Mouse (Mus musculus): Measurements from ENCODE around the gene Cotl1. TPM values are rescaled to one million over a fixed set of nuclear protein-coding genes. Genes with fewer than 3 reads are reported as not detected.

Gene Cotl1
- polyA plus RNA-seq (2015; fragmentation: Nextera tagmentation; extraction: Ambion mirVana) = 119 and 135 TPM in 2 replicates

DNA sequence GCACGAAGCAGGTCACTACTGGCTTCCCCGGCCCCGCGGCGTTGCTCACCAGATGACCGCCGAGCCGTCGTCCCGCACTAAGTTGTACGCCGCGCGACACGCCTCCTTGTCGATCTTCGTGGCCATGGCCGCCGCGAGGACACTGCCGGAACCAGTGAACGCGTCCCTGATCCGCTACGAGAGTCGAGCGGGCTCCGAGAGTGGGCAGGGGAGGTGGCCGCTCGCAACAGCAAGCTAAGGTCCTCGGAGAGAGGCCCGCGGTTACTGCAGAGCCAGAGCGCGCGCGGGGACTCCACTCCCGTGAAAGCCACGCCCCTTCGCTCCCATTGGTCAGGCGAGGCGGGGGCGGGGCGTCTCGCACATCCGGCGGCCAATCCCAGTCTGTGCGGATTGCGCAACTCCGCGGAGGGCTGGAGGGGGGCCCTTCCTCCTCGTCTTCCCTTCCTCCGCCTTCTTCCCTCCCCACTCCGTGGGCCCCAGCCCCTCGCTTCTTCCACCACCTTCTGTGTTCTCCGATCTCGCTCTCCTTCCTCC lies at the start of gene Cotl1:
Gene Cotl1 (minus strand): TSS at position 270 of the 534 bp plus-strand sequence.
- ATAC-seq (ENCODE audit: insufficient read depth, low FRiP score, low read depth) = peak; percentile 91
- Histone ChIP-seq H3K27me3 (replicated peaks) (no peaks in the 10 kb centered on the region), H3K36me3 (no peaks in the 10 kb centered on the region), H3K9me3 (no peaks in the 10 kb centered on the region), H3K4me2 (peak within 1 kb of the TSS; percentile 82), H3K4me3 (replicated peaks) (peak within 1 kb of the TSS; percentile 72), H3K27ac (peak within 1 kb of the TSS; percentile 89), H3K9ac (peak within 1 kb of the TSS; percentile 73), H3K4me1 (peaks cover 42% of the 10 kb centered on the region)
- 0% methylated on average over 57 of the region's 57 CpGs for WGBS

DNA sequence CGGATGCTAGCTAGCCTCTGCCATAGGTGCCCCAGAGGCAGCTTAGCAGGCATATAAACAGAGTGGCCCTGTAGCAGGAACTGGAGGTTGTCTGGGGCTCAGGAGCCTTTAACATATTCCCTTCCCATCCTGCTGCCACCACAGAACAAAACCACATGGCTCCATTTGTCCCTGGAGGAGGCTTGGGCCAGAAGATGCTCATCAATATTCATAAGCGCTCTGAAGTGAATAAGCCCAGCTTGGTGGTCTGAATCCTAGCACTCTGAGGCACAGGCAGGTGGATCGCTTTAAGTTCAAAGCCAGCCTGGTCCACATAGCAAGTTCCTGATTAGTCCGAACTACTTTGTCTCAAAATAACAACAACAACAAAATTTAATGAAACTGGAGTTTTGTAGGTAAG lies 47.7 kb upstream of the Cotl1 start:
- H3K9me3 ChIP-seq = no peaks in the 10 kb centered on the region
- ATAC-seq (ENCODE audit: insufficient read depth, low FRiP score, low read depth) = no peak
- no peak overlapping the region for H3K27ac ChIP-seq
- WGBS = 69% methylated on average over 4 of the region's 4 CpGs
- H3K36me3 ChIP-seq = no peaks in the 10 kb centered on the region
- no peak overlapping the region for H3K4me3 ChIP-seq (replicated peaks)
- no peak overlapping the region for H3K9ac ChIP-seq
- no peak overlapping the region for H3K4me2 ChIP-seq
- H3K4me1 ChIP-seq = peaks cover 9% of the 10 kb centered on the region
- no peaks in the 10 kb centered on the region for H3K27me3 ChIP-seq (replicated peaks)

DNA sequence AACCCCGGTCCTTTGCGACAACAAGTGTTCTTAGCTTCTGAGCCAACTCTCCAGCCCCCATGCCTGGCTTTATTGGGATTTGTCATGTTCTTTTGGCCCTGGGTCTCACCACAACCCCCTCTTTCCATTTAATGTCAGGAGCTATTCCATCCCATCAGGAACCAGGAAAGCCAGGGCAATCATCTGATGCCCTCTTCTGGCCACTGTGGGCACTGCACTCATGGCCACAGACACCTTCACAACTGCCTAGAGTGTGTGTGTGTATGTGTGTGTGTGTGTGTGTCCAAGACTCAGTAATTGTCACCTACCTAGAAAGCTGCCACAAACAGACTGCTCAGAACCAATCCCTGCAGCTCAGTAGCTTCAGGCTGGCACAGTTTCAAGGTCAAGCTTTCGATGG lies 46.8 kb upstream of the Cotl1 start:
- no peak for ATAC-seq (ENCODE audit: insufficient read depth, low FRiP score, low read depth)
- Histone ChIP-seq H3K36me3 (no peaks in the 10 kb centered on the region), H3K4me3 (replicated peaks) (no peak overlapping the region), H3K4me2 (no peak overlapping the region), H3K9me3 (no peaks in the 10 kb centered on the region), H3K27me3 (replicated peaks) (no peaks in the 10 kb centered on the region), H3K27ac (no peak overlapping the region), H3K9ac (no peak overlapping the region), H3K4me1 (peaks cover 9% of the 10 kb centered on the region)
- 89% methylated on average over 3 of the region's 3 CpGs for WGBS

DNA sequence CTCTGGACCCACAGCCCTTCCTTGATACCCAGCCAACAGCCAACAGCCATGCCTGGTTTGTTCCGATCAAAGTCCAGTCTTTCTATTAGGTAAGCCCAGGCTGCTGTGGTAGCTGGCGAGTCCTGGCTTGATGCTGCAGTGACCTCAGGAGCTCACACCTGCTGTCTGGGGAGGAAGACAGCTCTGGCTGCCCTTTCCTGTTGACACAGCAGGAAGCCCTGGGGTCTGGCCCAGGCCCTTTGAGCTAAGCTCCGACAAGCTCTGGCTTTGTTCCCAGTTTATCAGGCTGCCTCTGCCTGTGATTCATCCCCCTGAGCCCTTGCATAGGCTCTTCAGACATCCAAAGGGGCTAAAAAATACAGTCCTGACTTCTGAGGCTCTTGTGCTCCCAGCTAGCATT lies 45.3 kb upstream of the Cotl1 start:
- WGBS = 36% methylated on average over 3 of the region's 3 CpGs
- H3K4me3 ChIP-seq (replicated peaks) = no peak overlapping the region

DNA sequence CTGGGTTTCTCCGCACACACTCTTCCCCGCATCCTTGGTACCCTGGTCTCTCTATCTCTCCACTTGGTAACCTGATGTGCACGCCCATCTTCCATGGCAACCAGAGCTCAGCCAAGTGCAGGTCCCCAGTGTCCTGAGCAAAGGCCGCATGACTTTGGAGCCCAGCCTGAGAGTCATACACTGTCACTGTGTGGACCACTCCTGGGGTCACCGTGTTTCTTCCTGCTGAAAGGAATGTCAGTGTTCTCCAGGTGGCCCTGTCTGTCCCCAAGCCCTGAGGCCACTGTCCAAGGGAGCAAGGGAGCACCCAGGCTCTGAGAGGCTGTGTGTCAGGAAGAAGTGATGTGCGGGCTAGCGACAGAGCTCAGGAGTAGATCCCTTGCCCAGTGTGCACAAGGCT lies 42.9 kb upstream of the Cotl1 start:
- no peaks in the 10 kb centered on the region for H3K9me3 ChIP-seq
- no peak overlapping the region for H3K4me2 ChIP-seq
- no peak overlapping the region for H3K4me3 ChIP-seq (replicated peaks)
- H3K27me3 ChIP-seq (replicated peaks) = no peaks in the 10 kb centered on the region
- 92% methylated on average over 7 of the region's 7 CpGs for WGBS
- no peak overlapping the region for H3K9ac ChIP-seq
- no peak overlapping the region for H3K27ac ChIP-seq
- H3K4me1 ChIP-seq = peaks cover 9% of the 10 kb centered on the region
- no peaks in the 10 kb centered on the region for H3K36me3 ChIP-seq
- ATAC-seq (ENCODE audit: insufficient read depth, low FRiP score, low read depth) = no peak

More for the DNA sequence above, 45.3 kb upstream of the Cotl1 start:
- 0 out of 2 replicates have a peak overlapping the region, but pooled peaks have one; percentile 3 for H3K4me2 ChIP-seq
- ATAC-seq (ENCODE audit: insufficient read depth, low FRiP score, low read depth) = peak; percentile 87
- peaks cover 9% of the 10 kb centered on the region for H3K4me1 ChIP-seq
- no peaks in the 10 kb centered on the region for H3K36me3 ChIP-seq
- H3K9me3 ChIP-seq = no peaks in the 10 kb centered on the region
- peak overlapping the region; percentile 64 for H3K27ac ChIP-seq
- no peaks in the 10 kb centered on the region for H3K27me3 ChIP-seq (replicated peaks)
- H3K9ac ChIP-seq = no peak overlapping the region

DNA sequence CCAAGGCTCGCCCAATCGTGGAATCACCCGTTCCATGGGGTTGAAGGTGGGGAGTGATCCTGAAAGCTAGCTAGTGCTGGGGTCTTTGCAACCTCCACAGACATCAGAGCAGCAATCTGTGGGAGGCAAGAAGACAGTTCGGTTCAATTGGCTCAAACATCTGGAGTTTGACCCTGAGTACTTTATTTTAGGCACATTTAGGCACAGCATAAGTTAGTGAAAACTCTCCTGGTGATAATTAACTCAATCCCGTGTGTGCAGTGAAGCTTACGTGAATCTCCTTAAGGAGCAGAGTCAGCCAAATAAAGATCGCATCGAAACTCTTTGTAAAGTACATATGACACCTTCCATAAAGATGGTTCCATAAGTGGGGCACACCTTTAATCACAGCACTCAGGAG lies 41.6 kb upstream of the Cotl1 start:
- Histone ChIP-seq H3K9ac (no peak overlapping the region), H3K9me3 (no peaks in the 10 kb centered on the region), H3K36me3 (no peaks in the 10 kb centered on the region), H3K27ac (no peak overlapping the region), H3K4me3 (replicated peaks) (no peak overlapping the region), H3K4me2 (no peak overlapping the region), H3K4me1 (peaks cover 9% of the 10 kb centered on the region), H3K27me3 (replicated peaks) (no peaks in the 10 kb centered on the region)
- 76% methylated on average over 8 of the region's 8 CpGs for WGBS
- ATAC-seq (ENCODE audit: insufficient read depth, low FRiP score, low read depth) = no peak

DNA sequence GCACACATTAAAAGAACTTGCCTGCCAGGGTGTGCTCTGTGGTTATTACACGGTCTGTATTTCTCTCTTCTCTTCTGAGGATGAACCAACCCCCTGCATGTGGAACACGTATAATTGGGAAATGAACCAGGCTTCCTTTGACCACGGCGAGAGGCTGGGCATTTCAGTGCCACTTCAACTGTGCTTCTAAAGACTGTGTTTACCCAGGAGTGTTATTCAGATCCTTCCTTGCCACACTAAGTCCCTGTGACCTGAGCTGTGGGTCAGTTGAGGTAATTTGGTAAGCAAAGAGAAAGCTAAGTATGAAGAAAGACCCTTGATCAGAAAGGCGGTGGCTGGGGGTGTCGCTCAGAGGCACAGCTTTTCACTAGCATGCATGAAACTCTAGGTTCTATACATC lies 41.0 kb upstream of the Cotl1 start:
- no peak overlapping the region for H3K4me3 ChIP-seq (replicated peaks)
- no peak overlapping the region for H3K27ac ChIP-seq
- no peak overlapping the region for H3K4me2 ChIP-seq
- no peak for ATAC-seq (ENCODE audit: insufficient read depth, low FRiP score, low read depth)
- no peaks in the 10 kb centered on the region for H3K27me3 ChIP-seq (replicated peaks)
- H3K36me3 ChIP-seq = no peaks in the 10 kb centered on the region
- 74% methylated on average over 6 of the region's 6 CpGs for WGBS
- no peak overlapping the region for H3K9ac ChIP-seq
- no peaks in the 10 kb centered on the region for H3K9me3 ChIP-seq
- peaks cover 9% of the 10 kb centered on the region for H3K4me1 ChIP-seq

DNA sequence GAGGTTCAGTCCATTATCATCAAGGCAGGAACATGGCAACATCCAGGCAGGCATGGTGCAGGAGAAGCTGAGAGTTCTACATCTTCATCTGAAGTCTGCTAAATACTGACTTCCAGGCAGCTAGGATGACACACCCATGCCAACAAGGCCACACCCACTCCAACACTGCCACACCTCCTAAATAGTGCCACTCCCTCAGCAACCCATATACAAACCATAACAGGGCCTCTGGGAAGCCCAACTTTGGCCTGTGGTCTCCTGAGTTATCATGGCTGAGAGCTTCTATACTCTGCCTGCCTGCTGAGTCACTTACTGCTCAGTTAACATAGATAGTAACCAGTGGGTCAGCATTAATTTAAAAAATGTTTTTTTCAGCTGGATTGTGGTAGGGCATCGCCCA lies 32.8 kb upstream of the Cotl1 start:
- 0 out of 2 replicates have a peak, but pooled peaks cover 3% of the 10 kb centered on the region for H3K9me3 ChIP-seq
- no peak; the same call in 1 of the 2 replicates for ATAC-seq (ENCODE audit: insufficient read depth, low FRiP score, low read depth)
- no peak overlapping the region for H3K4me2 ChIP-seq
- whole genome bisulfite sequencing = 94% methylated on average over 1 of the region's 1 CpGs
- H3K36me3 ChIP-seq = peaks cover 31% of the 10 kb centered on the region
- H3K27ac ChIP-seq = no peak overlapping the region
- H3K9ac ChIP-seq = no peak overlapping the region
- no peak overlapping the region for H3K4me3 ChIP-seq (replicated peaks)
- no peaks in the 10 kb centered on the region for H3K4me1 ChIP-seq
- no peaks in the 10 kb centered on the region for H3K27me3 ChIP-seq (replicated peaks)

DNA sequence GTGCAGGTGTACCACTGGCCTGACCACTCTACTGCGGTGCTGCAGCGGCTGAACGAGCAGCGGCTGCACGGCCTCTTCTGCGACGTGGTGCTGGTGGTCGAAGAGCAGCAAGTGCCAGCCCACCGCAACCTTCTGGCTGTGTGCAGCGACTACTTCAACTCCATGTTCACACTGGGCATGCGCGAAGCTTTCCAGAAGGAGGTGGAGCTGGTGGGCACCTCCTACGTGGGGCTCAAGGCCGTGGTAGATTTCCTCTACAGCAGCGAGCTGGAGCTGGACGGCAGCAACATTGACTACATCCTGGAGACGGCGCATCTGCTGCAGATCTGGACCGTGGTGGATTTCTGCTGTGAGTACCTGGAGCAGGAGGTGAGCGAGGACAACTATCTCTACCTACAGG lies 29.3 kb upstream of the Cotl1 start:
- Histone ChIP-seq H3K9me3 (0 out of 2 replicates have a peak, but pooled peaks cover 3% of the 10 kb centered on the region), H3K27ac (no peak overlapping the region), H3K36me3 (peaks cover 31% of the 10 kb centered on the region), H3K27me3 (replicated peaks) (no peaks in the 10 kb centered on the region), H3K4me2 (no peak overlapping the region), H3K4me3 (replicated peaks) (no peak overlapping the region), H3K9ac (no peak overlapping the region), H3K4me1 (no peaks in the 10 kb centered on the region)
- 82% methylated on average over 20 of the region's 20 CpGs for whole genome bisulfite sequencing
- ATAC-seq (ENCODE audit: insufficient read depth, low FRiP score, low read depth) = no peak

DNA sequence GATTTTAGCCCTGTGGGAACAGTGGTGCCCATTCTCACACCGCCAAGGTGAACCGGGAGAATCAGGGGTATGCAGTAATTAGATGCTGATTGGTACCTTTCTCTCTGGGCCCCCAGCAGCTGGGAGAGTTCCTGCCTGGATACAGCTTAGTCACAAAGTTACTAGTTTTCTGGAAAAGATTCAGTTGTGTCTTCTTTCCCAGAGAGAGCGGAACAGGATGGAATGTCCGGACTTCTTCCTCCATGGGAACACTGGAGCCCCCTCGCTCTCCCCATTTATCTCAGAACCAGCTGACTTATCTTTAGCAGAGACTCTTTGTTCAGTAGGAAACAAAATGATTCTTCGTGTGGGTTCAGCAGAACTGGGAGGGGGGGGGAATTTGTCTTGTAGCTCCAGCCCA lies 22.4 kb upstream of the Cotl1 start:
- no peaks in the 10 kb centered on the region for H3K27me3 ChIP-seq (replicated peaks)
- WGBS = 5% methylated on average over 6 of the region's 6 CpGs
- ATAC-seq (ENCODE audit: insufficient read depth, low FRiP score, low read depth) = no peak
- no peaks in the 10 kb centered on the region for H3K36me3 ChIP-seq
- H3K9me3 ChIP-seq = no peaks in the 10 kb centered on the region
- peak overlapping the region; percentile 91 for H3K4me2 ChIP-seq
- H3K4me1 ChIP-seq = peaks cover 10% of the 10 kb centered on the region; the same call in 1 of the 2 replicates
- peak overlapping the region; percentile 63; the same call in 1 of the 2 replicates for H3K9ac ChIP-seq
- peak overlapping the region; percentile 81 for H3K4me3 ChIP-seq (replicated peaks)
- peak overlapping the region; percentile 77 for H3K27ac ChIP-seq

DNA sequence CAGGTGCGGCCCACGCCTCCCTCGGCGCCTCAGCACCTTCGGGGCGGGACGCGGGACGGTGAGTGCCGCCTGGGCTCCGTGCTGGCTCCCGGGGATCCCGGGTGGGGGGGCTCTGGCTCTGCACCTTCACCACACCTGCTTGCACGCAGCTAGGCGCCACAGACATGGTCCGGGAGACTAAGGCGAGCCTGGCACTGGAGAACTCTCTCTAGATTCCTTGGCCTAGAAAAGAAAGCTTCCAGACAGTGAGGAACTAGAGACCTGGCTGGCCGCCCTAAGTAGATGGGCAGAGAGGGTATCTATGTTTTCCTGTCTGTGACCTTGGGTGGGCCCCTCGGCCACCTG lies 22.0 kb upstream of the Cotl1 start:
- ATAC-seq (ENCODE audit: insufficient read depth, low FRiP score, low read depth) = peak; percentile 59

DNA sequence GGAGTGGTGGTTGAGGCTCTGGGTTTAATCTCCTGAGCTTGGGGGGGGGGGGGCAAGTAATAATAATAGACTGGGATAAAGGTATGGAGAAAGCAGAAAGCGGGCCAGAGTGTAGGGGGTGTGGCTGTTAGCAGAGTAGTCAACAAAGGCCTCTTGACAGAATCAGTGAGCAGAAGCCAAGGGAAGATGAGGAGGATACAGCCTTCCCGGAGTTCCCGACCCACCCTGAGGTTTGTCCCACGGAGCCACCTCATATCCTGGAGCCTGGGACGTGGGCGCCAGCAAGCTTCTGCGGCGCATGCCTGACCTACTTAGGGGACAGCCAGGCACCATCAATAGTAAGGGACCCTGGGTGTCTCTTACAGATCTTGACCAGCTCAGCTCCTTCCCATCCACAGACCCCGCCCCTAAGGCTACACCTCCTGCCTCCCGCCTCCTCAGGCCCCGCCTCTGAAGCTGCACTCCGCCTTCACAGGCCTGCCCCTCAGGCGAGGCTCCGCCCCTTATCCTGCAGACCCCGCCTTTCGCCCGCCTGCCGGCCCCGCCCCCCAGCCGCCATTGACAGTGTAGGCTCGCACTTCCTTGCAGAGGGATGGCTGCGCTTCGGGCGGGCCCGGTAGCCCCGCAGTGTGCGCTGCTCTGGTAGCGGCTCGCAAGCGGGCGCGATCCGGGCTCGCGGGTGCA lies 21.5 kb upstream of the Cotl1 start, which contains the start of gene Klhl36:
Gene Klhl36 (plus strand): TSS at position 561 of the 684 bp plus-strand sequence.
- Histone ChIP-seq H3K4me1 (peaks cover 10% of the 10 kb centered on the region; the same call in 1 of the 2 replicates), H3K36me3 (no peaks in the 10 kb centered on the region), H3K9me3 (no peaks in the 10 kb centered on the region), H3K27ac (peak within 1 kb of the TSS; percentile 77), H3K9ac (peak within 1 kb of the TSS; percentile 63; the same call in 1 of the 2 replicates), H3K27me3 (replicated peaks) (no peaks in the 10 kb centered on the region), H3K4me3 (replicated peaks) (peak within 1 kb of the TSS; percentile 81), H3K4me2 (peak within 1 kb of the TSS; percentile 91)
- WGBS = 1% methylated on average over 35 of the region's 35 CpGs
- peak; percentile 95 for ATAC-seq (ENCODE audit: insufficient read depth, low FRiP score, low read depth)

More for the DNA sequence above, 22.0 kb upstream of the Cotl1 start:
- no peaks in the 10 kb centered on the region for H3K27me3 ChIP-seq (replicated peaks)
- no peaks in the 10 kb centered on the region for H3K36me3 ChIP-seq
- WGBS = under 1% methylated on average over 18 of the region's 19 CpGs
- H3K9me3 ChIP-seq = no peaks in the 10 kb centered on the region
- peak overlapping the region; percentile 91 for H3K4me2 ChIP-seq
- peaks cover 10% of the 10 kb centered on the region; the same call in 1 of the 2 replicates for H3K4me1 ChIP-seq
- H3K4me3 ChIP-seq (replicated peaks) = peak overlapping the region; percentile 81
- H3K27ac ChIP-seq = peak overlapping the region; percentile 77
- H3K9ac ChIP-seq = peak overlapping the region; percentile 63; the same call in 1 of the 2 replicates

All from stomach, embryonic 15.5 days (tissue).